Mouse (Mus musculus): ENCODE measurements around the gene Tjp1.

- TF ChIP-seq EP300 (IDR thresholded peaks at IDR 0.05; ENCODE audit: low read depth) (no peak), CTCF (IDR thresholded peaks at IDR 0.05; ENCODE audit: low read depth) (no peak)
Measured at GRCm38 (mm10) chr7:65469666-65470065, 57.9 kb downstream of the Tjp1 start.
